Mouse (Mus musculus): ENCODE results near the gene Eloa. TPM values are rescaled to one million over a fixed set of nuclear protein-coding genes. Genes with fewer than 3 reads are reported as not detected.
"Not testable (repeated sequence)": the region's sequence is repeated elsewhere in the genome, so short reads cannot be mapped to it uniquely, and the experiment has no call there.

Gene Eloa
- 10 to 100 TPM; 50.6 to 50.7 TPM for total RNA-seq (2021)
- long read RNA-seq, experiment 1, full-length matches to known transcripts, result 10 of 15 reads
- long read RNA-seq, experiment 1, partial matches to known transcripts, result 5 of 15 reads
- long read RNA-seq, experiment 1, other reads (novel, unspliced or antisense), result 0 of 15 reads
- long read RNA-seq, experiment 2, full-length matches to known transcripts, result 19 of 34 reads
- long read RNA-seq, experiment 2, partial matches to known transcripts, result 3 of 34 reads
- long read RNA-seq, experiment 2, other reads (novel, unspliced or antisense), result 12 of 34 reads

- DNase-seq (ENCODE audit: low spot score in 2 of 2), result peak; percentile 98 to 100
These were observed at the start of gene Eloa for GRCm38 (mm10) chr4:136021549-136022047. Gene Eloa (minus strand): TSS chr4:136021763.

GRCm38 (mm10) chr4:136071178-136071714 lies 49.7 kb upstream of the Eloa start:
- DNase-seq (ENCODE audit: low spot score in 2 of 2), result peak; percentile 52 to 61

- no peak for DNase-seq (ENCODE audit: low spot score in 2 of 2)
These were observed 49.0 kb upstream of the Eloa start for GRCm38 (mm10) chr4:136070592-136070991.

GRCm38 (mm10) chr4:136069954-136070353 lies 48.4 kb upstream of the Eloa start:
- peak; percentile 53 to 77 for DNase-seq (ENCODE audit: low spot score in 2 of 2)

GRCm38 (mm10) chr4:136069313-136069712 lies 47.8 kb upstream of the Eloa start:
- no peak for DNase-seq (ENCODE audit: low spot score in 2 of 2)

GRCm38 (mm10) chr4:136063143-136063542 lies 41.6 kb upstream of the Eloa start:
- no peak for DNase-seq (ENCODE audit: low spot score in 2 of 2)

- not testable (repeated sequence) for DNase-seq (ENCODE audit: low spot score in 2 of 2)
These were observed 38.4 kb upstream of the Eloa start for GRCm38 (mm10) chr4:136059800-136060488.

GRCm38 (mm10) chr4:136057916-136058315 lies 36.4 kb upstream of the Eloa start:
- no peak for DNase-seq (ENCODE audit: low spot score in 2 of 2)

GRCm38 (mm10) chr4:136056030-136056429 lies 34.5 kb upstream of the Eloa start:
- DNase-seq (ENCODE audit: low spot score in 2 of 2), result no peak

GRCm38 (mm10) chr4:136053843-136054242 lies 32.3 kb upstream of the Eloa start:
- no peak for DNase-seq (ENCODE audit: low spot score in 2 of 2)

- peak; percentile 65 to 89 for DNase-seq (ENCODE audit: low spot score in 2 of 2)
These were observed 31.7 kb upstream of the Eloa start, which contains the start of gene Rpl11 for GRCm38 (mm10) chr4:136053247-136053596. Gene Rpl11 (minus strand): TSS chr4:136053428.

GRCm38 (mm10) chr4:136052534-136053246 lies 31.1 kb upstream of the Eloa start:
- no peak for DNase-seq (ENCODE audit: low spot score in 2 of 2)

- DNase-seq (ENCODE audit: low spot score in 2 of 2), result no peak
These were observed 30.5 kb upstream of the Eloa start for GRCm38 (mm10) chr4:136052060-136052459.

GRCm38 (mm10) chr4:136050226-136050625 lies 28.7 kb upstream of the Eloa start:
- DNase-seq (ENCODE audit: low spot score in 2 of 2), result no peak

GRCm38 (mm10) chr4:136048291-136049032 lies 26.9 kb upstream of the Eloa start:
- no peak for DNase-seq (ENCODE audit: low spot score in 2 of 2)

- DNase-seq (ENCODE audit: low spot score in 2 of 2), result no peak
These were observed 26.1 kb upstream of the Eloa start for GRCm38 (mm10) chr4:136047626-136048025.

GRCm38 (mm10) chr4:136046888-136047287 lies 25.3 kb upstream of the Eloa start:
- no peak for DNase-seq (ENCODE audit: low spot score in 2 of 2)

- DNase-seq (ENCODE audit: low spot score in 2 of 2), result no peak
These were observed 23.5 kb upstream of the Eloa start for GRCm38 (mm10) chr4:136045091-136045490.

GRCm38 (mm10) chr4:136043784-136044400 lies 22.3 kb upstream of the Eloa start:
- DNase-seq (ENCODE audit: low spot score in 2 of 2), result no peak

GRCm38 (mm10) chr4:136035078-136035477 lies 13.5 kb upstream of the Eloa start:
- no peak for DNase-seq (ENCODE audit: low spot score in 2 of 2)

Measured in adrenal gland, postnatal 4 days (tissue).